Mouse (Mus musculus) MEL-GATA-1-ER (cell line): Measurements from ENCODE around the gene Zfp810.

ENCODE experiments used
- DNase-seq: peaks from one replicate; pipeline ENCODE4 v3.0.0-alpha.2; 2012; ENCODE audit warnings: low read depth; ENCODE audit errors: extremely low read depth

Zfp810 gene

GRCm38 (mm10) chr9:22260092-22260422, 47.4 kb downstream of the Zfp810 start:
- no peak for DNase-seq

- DNase-seq, result peak; percentile 78
Measured at GRCm38 (mm10) chr9:22259184-22260091, 48.0 kb downstream of the Zfp810 start, which contains the start of gene Zfp599. TSS of gene Zfp599 (minus strand) at chr9:22259895.

GRCm38 (mm10) chr9:22258784-22259183, 48.7 kb downstream of the Zfp810 start:
- DNase-seq, result no peak

GRCm38 (mm10) chr9:22256579-22256978, 50.9 kb downstream of the Zfp810 start:
- DNase-seq, result peak; percentile 97

- no peak for DNase-seq
Measured at GRCm38 (mm10) chr9:22244242-22244641, 63.2 kb downstream of the Zfp810 start.

- DNase-seq, result no peak
Measured at GRCm38 (mm10) chr9:22240001-22240400, 67.4 kb downstream of the Zfp810 start.

- peak; percentile 61 for DNase-seq
Measured at GRCm38 (mm10) chr9:22230556-22230955, 76.9 kb downstream of the Zfp810 start.

- DNase-seq, result no peak
Measured at GRCm38 (mm10) chr9:22230061-22230460, 77.4 kb downstream of the Zfp810 start.

GRCm38 (mm10) chr9:22229386-22230026, 77.9 kb downstream of the Zfp810 start:
- no peak for DNase-seq

GRCm38 (mm10) chr9:22226846-22227245, 80.6 kb downstream of the Zfp810 start:
- DNase-seq, result no peak
